Mouse (Mus musculus) liver, adult 2 months (tissue): ENCODE results near the gene Ttc33. TPM values are rescaled to one million over a fixed set of nuclear protein-coding genes. Genes with fewer than 3 reads are reported as not detected.

Experiments
- DNase-seq: peaks from one replicate; pipeline ENCODE4 v3.0.0-alpha.2; 2011; ENCODE audit warnings: low read depth, low spot score; ENCODE audit errors: extremely low read depth
- H3K27ac ChIP-seq: fragments of 200-500 bp; replicated peaks from 2 replicates; pipeline ENCODE4 v1.5.1; 2012; ENCODE audit warnings: low read depth, mild to moderate bottlenecking, control low read depth, inconsistent platforms, low read length; ENCODE audit not compliant: insufficient read depth
- H3K27me3 ChIP-seq: fragments of 200-500 bp; 2 replicates; pipeline ENCODE4 v1.6.1; 2012; ENCODE audit warnings: mild to moderate bottlenecking, moderate library complexity, low read length, inconsistent platforms; ENCODE audit not compliant: control insufficient read depth, insufficient read depth
- H3K36me3 ChIP-seq: fragments of 200-500 bp; 2 replicates; pipeline ENCODE4 v1.6.1; 2012; ENCODE audit warnings: low read length, inconsistent platforms; ENCODE audit not compliant: control insufficient read depth, insufficient read depth
- H3K4me1 ChIP-seq: fragments of 200-500 bp; 2 replicates; pipeline ENCODE4 v1.6.1; 2011; ENCODE audit warnings: low read length; ENCODE audit not compliant: control insufficient read depth, insufficient read depth
- H3K4me3 ChIP-seq: fragments of 200-500 bp; 2 replicates; pipeline ENCODE4 v1.5.1; 2011; ENCODE audit warnings: low read depth, mild to moderate bottlenecking, control low read depth, low read length, moderate library complexity; ENCODE audit not compliant: insufficient read depth
- H3K79me2 ChIP-seq: fragments of 200-500 bp; 2 replicates; pipeline ENCODE4 v1.6.1; 2012; ENCODE audit warnings: inconsistent platforms, mild to moderate bottlenecking, low read length, moderate library complexity; ENCODE audit not compliant: control insufficient read depth, insufficient read depth
- H3K9ac ChIP-seq: fragments of 200-500 bp; 2 replicates; pipeline ENCODE4 v1.6.1; 2012; ENCODE audit warnings: low read depth, mild to moderate bottlenecking, control low read depth, inconsistent platforms, low read length
- CTCF ChIP-seq: fragments of 200-500 bp; IDR thresholded peaks from 2 replicates; pipeline ENCODE4 v1.5.1; 2011; ENCODE audit warnings: low read depth, low read length, control low read depth
- POLR2A ChIP-seq: fragments of 200-500 bp; IDR thresholded peaks from 2 replicates; pipeline ENCODE4 v1.6.1; 2011; ENCODE audit warnings: low read length, control low read depth; ENCODE audit not compliant: insufficient read depth; ENCODE audit errors: extremely low read depth
- WGBS: fragments of 180-500 bp; shearing (Covaris S2); methylation state at CpG from one replicate; pipeline ENCODE4 v1.1.7; 2018; 5-methylcytosine and 5-hydroxymethylcytosine counted together
- polyA plus RNA-seq: library from polyadenylated mRNA; depleted of rRNA; stranded (reverse); fragments of >200 nt; gene quantifications from 2 replicates; pipeline ENCODE4 v1.2.3, GENCODE M21; 2012
- total RNA-seq: library from RNA; depleted of rRNA; stranded (reverse); fragments of >200 nt; gene quantifications from 2 replicates; pipeline ENCODE4 v1.2.3, GENCODE M21; 2014

The Ttc33 gene
- total and polyA plus RNA-seq, 2 experiments, result 3.7 to 34.7 TPM

DNA sequence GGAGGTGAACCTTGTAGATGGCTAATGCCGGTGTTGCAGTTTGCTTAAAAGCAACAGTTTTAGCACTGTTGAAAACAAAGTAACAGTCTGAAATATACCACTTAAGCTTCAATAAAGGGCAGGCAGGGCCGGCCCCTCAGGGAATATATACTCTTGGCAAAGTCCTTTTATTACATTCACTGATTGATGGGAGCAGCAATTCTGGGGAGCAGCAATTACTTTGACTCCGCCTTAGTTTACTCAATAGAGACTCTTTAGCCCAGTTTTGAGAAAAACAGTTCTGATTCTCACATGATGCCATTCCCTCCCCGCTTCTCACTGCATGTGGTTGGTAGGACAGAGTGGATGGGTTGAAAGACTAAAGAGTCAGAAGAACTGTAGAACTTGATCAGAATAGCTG is 36.1 kb upstream of the Ttc33 start:
- TF ChIP-seq CTCF, result no peak
- no peak for TF ChIP-seq POLR2A
- Histone ChIP-seq H3K36me3 (no peaks in the 10 kb centered on the region), H3K4me1 (peaks cover 7% of the 10 kb centered on the region), H3K4me3 (no peak overlapping the region), H3K79me2 (peaks cover 24% of the 10 kb centered on the region; the same call in 1 of the 2 replicates), H3K9ac (no peak overlapping the region), H3K27me3 (no peaks in the 10 kb centered on the region), H3K27ac (no peak overlapping the region)
- DNase-seq, result no peak
- 79% methylated on average over 4 of the region's 4 CpGs for WGBS

- peaks cover 7% of the 10 kb centered on the region; the same call in 1 of the 2 replicates for H3K4me1 ChIP-seq
- H3K79me2 ChIP-seq, result peaks cover 15% of the 10 kb centered on the region; the same call in 1 of the 2 replicates
- no peak for DNase-seq
- H3K4me3 ChIP-seq, result no peak overlapping the region
- no peak overlapping the region for H3K27ac ChIP-seq
- WGBS, result 96% methylated on average over 6 of the region's 6 CpGs
- TF ChIP-seq CTCF (no peak), POLR2A (no peak)
- H3K36me3 ChIP-seq, result no peaks in the 10 kb centered on the region
- no peaks in the 10 kb centered on the region for H3K27me3 ChIP-seq
- no peak overlapping the region for H3K9ac ChIP-seq
These were observed 33.2 kb upstream of the Ttc33 start for GRCm38 (mm10) chr15:5152171-5152570.

DNA sequence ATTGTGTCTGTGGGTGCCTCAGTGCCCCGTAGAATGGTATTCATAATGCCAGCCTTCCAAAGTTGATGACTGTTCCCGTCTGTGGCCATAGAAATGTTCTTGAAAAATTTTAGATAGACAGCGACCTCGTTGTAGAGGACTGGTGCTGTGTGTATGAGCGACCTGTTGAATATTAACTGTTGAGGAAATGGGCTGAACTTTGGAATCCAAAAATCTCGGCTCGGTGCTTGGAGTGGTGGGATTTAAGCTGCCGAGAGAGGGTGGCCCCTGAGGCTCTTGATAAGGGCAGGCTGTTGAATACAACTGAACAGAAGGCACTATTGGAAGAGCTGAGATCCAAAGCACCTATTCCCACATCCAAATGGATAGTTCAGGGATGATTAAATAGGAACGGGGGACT is 30.7 kb upstream of the Ttc33 start:
- TF ChIP-seq POLR2A, result no peak
- TF ChIP-seq CTCF, result no peak
- peak overlapping the region; percentile 37; the same call in 1 of the 2 replicates for H3K27ac ChIP-seq
- 21% methylated on average over 9 of the region's 9 CpGs for WGBS

GRCm38 (mm10) chr15:5155093-5155492 is 30.2 kb upstream of the Ttc33 start:
- Histone ChIP-seq H3K4me1 (peaks cover 10% of the 10 kb centered on the region), H3K79me2 (peaks cover 19% of the 10 kb centered on the region; the same call in 1 of the 2 replicates), H3K4me3 (no peak overlapping the region), H3K27ac (0 out of 2 replicates have a peak overlapping the region, but pooled peaks have one; percentile 37), H3K36me3 (no peaks in the 10 kb centered on the region), H3K9ac (peak overlapping the region; percentile 29; the same call in 1 of the 2 replicates), H3K27me3 (no peaks in the 10 kb centered on the region)
- TF ChIP-seq POLR2A, result no peak
- TF ChIP-seq CTCF, result no peak
- DNase-seq, result peak; percentile 43
- 45% methylated on average over 5 of the region's 5 CpGs for WGBS

More for the DNA sequence above, 30.7 kb upstream of the Ttc33 start:
- H3K27me3 ChIP-seq, result no peaks in the 10 kb centered on the region
- H3K9ac ChIP-seq, result peak overlapping the region; percentile 29; the same call in 1 of the 2 replicates
- peak; percentile 69 for DNase-seq
- H3K4me1 ChIP-seq, result peaks cover 10% of the 10 kb centered on the region
- peaks cover 21% of the 10 kb centered on the region; the same call in 1 of the 2 replicates for H3K79me2 ChIP-seq
- peak overlapping the region; percentile 29; the same call in 1 of the 2 replicates for H3K4me3 ChIP-seq
- no peaks in the 10 kb centered on the region for H3K36me3 ChIP-seq

DNA sequence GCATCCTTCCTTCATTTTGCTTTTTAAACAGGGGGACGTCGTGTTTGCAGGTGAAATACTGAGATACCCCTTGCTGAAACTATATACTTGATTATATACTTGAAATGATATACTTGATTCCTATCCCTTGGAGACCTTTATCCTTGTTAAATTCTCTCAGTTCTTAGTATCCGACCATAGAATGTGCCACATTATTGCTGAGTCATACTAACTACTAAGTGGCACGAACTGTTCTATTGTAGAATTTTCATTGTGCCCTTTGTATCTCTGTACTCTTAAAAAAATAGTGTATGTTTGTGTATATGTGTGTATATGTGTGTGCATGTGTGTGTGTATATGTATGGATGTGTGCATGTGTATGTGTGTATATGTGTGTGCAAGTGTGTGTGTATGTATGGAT is 29.0 kb upstream of the Ttc33 start:
- no peaks in the 10 kb centered on the region for H3K36me3 ChIP-seq
- H3K4me3 ChIP-seq, result no peak overlapping the region
- DNase-seq, result no peak
- H3K4me1 ChIP-seq, result peaks cover 10% of the 10 kb centered on the region
- 71% methylated on average over 4 of the region's 4 CpGs for WGBS
- H3K79me2 ChIP-seq, result peaks cover 17% of the 10 kb centered on the region; the same call in 1 of the 2 replicates
- H3K27ac ChIP-seq, result no peak overlapping the region
- no peak overlapping the region for H3K9ac ChIP-seq
- TF ChIP-seq CTCF (no peak), POLR2A (no peak)
- H3K27me3 ChIP-seq, result no peaks in the 10 kb centered on the region

GRCm38 (mm10) chr15:5157386-5157785 is 27.9 kb upstream of the Ttc33 start:
- Histone ChIP-seq H3K36me3 (no peaks in the 10 kb centered on the region), H3K27ac (no peak overlapping the region), H3K4me3 (no peak overlapping the region), H3K79me2 (peaks cover 10% of the 10 kb centered on the region; the same call in 1 of the 2 replicates), H3K9ac (no peak overlapping the region), H3K27me3 (no peaks in the 10 kb centered on the region), H3K4me1 (peaks cover 10% of the 10 kb centered on the region)
- TF ChIP-seq CTCF, result no peak
- TF ChIP-seq POLR2A, result no peak
- 58% methylated on average over 1 of the region's 1 CpGs for whole genome bisulfite sequencing
- DNase-seq, result no peak
